In the genomic region with DNA sequence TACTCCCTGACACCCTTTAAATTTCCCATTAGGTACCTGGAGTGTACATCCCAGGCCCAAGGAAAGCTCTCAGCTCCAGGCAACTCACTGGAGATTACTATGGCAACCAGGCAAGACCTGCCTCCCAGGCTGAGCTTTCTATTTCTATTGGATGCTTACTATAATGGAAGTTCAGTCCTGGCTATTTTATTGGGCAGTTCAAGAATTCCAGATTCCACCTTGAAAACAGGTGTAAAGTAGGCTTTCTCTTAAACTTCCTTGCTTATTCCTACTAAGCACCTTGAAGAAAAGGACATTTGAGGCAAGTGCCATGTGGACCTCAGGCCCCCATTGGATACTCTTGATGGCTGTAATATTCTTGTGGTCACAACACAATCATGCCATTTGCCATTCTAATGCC, we compare ENCODE assay signal across 46 mouse cellular contexts. TPM values are rescaled to one million over a fixed set of nuclear protein-coding genes. Genes with fewer than 3 reads are reported as not detected.
"Had no signal": no experiment of that assay in that cellular context is flagged by ENCODE, and none has a peak within 500 bp of the region (broad histone marks: within the 10 kb centered on the region; RNA-seq: fewer than 3 reads in every experiment).

A gene (minus strand): TSS at position 101 of the 400 bp plus-strand sequence.

- H3K9me3 ChIP-seq: limb, embryonic 10.5 days; limb, embryonic 12.5 days; limb, embryonic 13.5 days; limb, embryonic 15.5 days; liver, embryonic 12.5 days; liver, embryonic 13.5 days; liver, embryonic 15.5 days; lung, embryonic 15.5 days; megakaryocyte, embryonic 14.5 days; midbrain, embryonic 10.5 days; midbrain, embryonic 12.5 days; midbrain, embryonic 13.5 days; midbrain, embryonic 15.5 days had no signal

- H3K4me1 ChIP-seq: limb, embryonic 10.5 days; limb, embryonic 12.5 days; limb, embryonic 13.5 days; limb, embryonic 15.5 days; liver, embryonic 12.5 days; liver, embryonic 13.5 days; liver, embryonic 15.5 days; lung, embryonic 15.5 days; megakaryocyte, embryonic 14.5 days; midbrain, embryonic 10.5 days; midbrain, embryonic 12.5 days; midbrain, embryonic 13.5 days; midbrain, embryonic 15.5 days had no signal

- H3K4me3 ChIP-seq: limb, embryonic 10.5 days; limb, embryonic 12.5 days; limb, embryonic 13.5 days; limb, embryonic 15.5 days; liver, embryonic 12.5 days; liver, embryonic 13.5 days; liver, embryonic 15.5 days; lung, embryonic 15.5 days; megakaryocyte, embryonic 14.5 days; midbrain, embryonic 10.5 days; midbrain, embryonic 12.5 days; midbrain, embryonic 13.5 days; midbrain, embryonic 15.5 days; myocyte had no signal

- H3K27me3 ChIP-seq: limb, embryonic 12.5 days; limb, embryonic 13.5 days; limb, embryonic 15.5 days; liver, embryonic 12.5 days; liver, embryonic 13.5 days; liver, embryonic 15.5 days; lung, embryonic 15.5 days; megakaryocyte, embryonic 14.5 days; midbrain, embryonic 12.5 days; midbrain, embryonic 13.5 days; midbrain, embryonic 15.5 days had no signal

- DNase-seq: left cerebral cortex, postnatal 4 days; liver; liver, embryonic 13.5 days; liver, postnatal 0 days; lung, adult 18-20 months; lung, adult 2 months; lung, embryonic 14.5 days; lung, postnatal 10 days; lung, postnatal 14 days; lung, postnatal 36 days; lung, postnatal 4 days; midbrain, embryonic 14.5 days had no signal

- H3K27ac ChIP-seq: limb, embryonic 10.5 days; limb, embryonic 12.5 days; limb, embryonic 13.5 days; limb, embryonic 15.5 days; liver, embryonic 12.5 days; liver, embryonic 13.5 days; liver, embryonic 14.5 days; liver, embryonic 15.5 days; lung, embryonic 15.5 days; macrophage; midbrain, embryonic 10.5 days; midbrain, embryonic 12.5 days; midbrain, embryonic 13.5 days; midbrain, embryonic 15.5 days had no signal

- H3K36me3 ChIP-seq: limb, embryonic 10.5 days; limb, embryonic 12.5 days; limb, embryonic 13.5 days; limb, embryonic 15.5 days; liver, embryonic 12.5 days; liver, embryonic 13.5 days; liver, embryonic 15.5 days; lung, embryonic 15.5 days; midbrain, embryonic 10.5 days; midbrain, embryonic 12.5 days; midbrain, embryonic 13.5 days; midbrain, embryonic 15.5 days had no signal

RNA-seq across cellular contexts. Expression of the gene that starts here (rescaled TPM):
- total RNA-seq: left cerebral cortex, adult 8-10 months; left cerebral cortex, postnatal 10 days; left cerebral cortex, postnatal 14 days; left cerebral cortex, postnatal 25 days; left cerebral cortex, postnatal 36 days; left cerebral cortex, postnatal 4 days; liver, adult 2 months; megakaryocyte progenitor cell, adult 5-6 weeks; megakaryocyte, adult 5-6 weeks; megakaryocyte-erythroid progenitor cell, adult 5-6 weeks; midbrain, postnatal 0 days; monocyte, adult 5-6 weeks had no signal
- polyA plus RNA-seq: limb, embryonic 10.5 days; limb, embryonic 11.5 days; limb, embryonic 12.5 days; limb, embryonic 13.5 days; limb, embryonic 14.5 days; limb, embryonic 15.5 days; liver, adult 2 months; liver, embryonic 11.5 days; liver, embryonic 12.5 days; liver, embryonic 13.5 days; liver, embryonic 14.5 days; liver, embryonic 15.5 days; liver, embryonic 16.5 days; liver, postnatal 0 days; lung, adult 2 months; lung, embryonic 14.5 days; lung, embryonic 15.5 days; lung, embryonic 16.5 days; lung, postnatal 0 days; macrophage; midbrain, embryonic 10.5 days; midbrain, embryonic 11.5 days; midbrain, embryonic 12.5 days; midbrain, embryonic 13.5 days; midbrain, embryonic 14.5 days; midbrain, embryonic 15.5 days; midbrain, embryonic 16.5 days; myocyte had no signal
